Mouse (Mus musculus): Measurements from ENCODE around the gene Ccm2.

GRCm38 (mm10) chr11:6579361-6579760, 32.7 kb downstream of the Ccm2 start:
- TF ChIP-seq GATA1 (IDR thresholded peaks at IDR 0.05; ENCODE audit: borderline replicate concordance, low read length) (no peak), FLI1 (IDR thresholded peaks at IDR 0.05; ENCODE audit: low read length) (no peak)
